Mouse (Mus musculus) kidney, adult 2 months (tissue): ENCODE results near the gene Eif2s3x. TPM values are rescaled to one million over a fixed set of nuclear protein-coding genes. Genes with fewer than 3 reads are reported as not detected.
"Not testable (repeated sequence)": the region's sequence is repeated elsewhere in the genome, so short reads cannot be mapped to it uniquely, and the experiment has no call there.

Experiments
- DNase-seq: peaks from one replicate; pipeline ENCODE4 v3.0.0; 2021
- H3K27ac ChIP-seq: fragments of 200-500 bp; 2 replicates; pipeline ENCODE4 v1.5.1; 2012; ENCODE audit warnings: low read depth, low read length, control low read depth, inconsistent platforms; ENCODE audit not compliant: insufficient read depth
- H3K27me3 ChIP-seq: fragments of 200-500 bp; replicated peaks from 2 replicates; pipeline ENCODE4 v1.6.1; 2012; ENCODE audit warnings: mild to moderate bottlenecking, moderate library complexity, low read length, inconsistent platforms; ENCODE audit not compliant: control insufficient read depth, insufficient read depth
- H3K36me3 ChIP-seq: fragments of 200-500 bp; 2 replicates; pipeline ENCODE4 v1.6.1; 2012; ENCODE audit warnings: mild to moderate bottlenecking, moderate library complexity, low read length, inconsistent platforms; ENCODE audit not compliant: control insufficient read depth, insufficient read depth
- H3K4me1 ChIP-seq: fragments of 200-500 bp; 2 replicates; pipeline ENCODE4 v1.6.1; 2011; ENCODE audit warnings: low read length; ENCODE audit not compliant: control insufficient read depth, insufficient read depth
- H3K4me3 ChIP-seq: fragments of 200-500 bp; 2 replicates; pipeline ENCODE4 v1.5.1; 2011; ENCODE audit warnings: mild to moderate bottlenecking, low read depth, low read length, control low read depth; ENCODE audit not compliant: insufficient read depth
- CTCF ChIP-seq: fragments of 200-500 bp; conservative IDR thresholded peaks from 2 replicates; pipeline ENCODE4 v1.5.1; 2011; ENCODE audit warnings: low read depth, mild to moderate bottlenecking, control low read depth, low read length, moderate library complexity, mixed read lengths; ENCODE audit not compliant: insufficient read depth, insufficient read length
- POLR2A ChIP-seq: fragments of 200-500 bp; IDR thresholded peaks from one replicate; pipeline ENCODE4 v1.6.1; 2011; ENCODE audit warnings: low read depth, low read length, control low read depth
- WGBS: fragments of 180-500 bp; shearing (Covaris S2); methylation state at CpG from one replicate; pipeline ENCODE4 v1.1.7; 2018; 5-methylcytosine and 5-hydroxymethylcytosine counted together
- polyA plus RNA-seq: library from polyadenylated mRNA; depleted of rRNA; stranded (reverse); fragments of >200 nt; gene quantifications from 2 replicates; pipeline ENCODE4 v1.2.3, GENCODE M21; 2012

The Eif2s3x gene
- polyA plus RNA-seq, 1 experiment = 71.7 TPM

GRCm38 (mm10) chrX:94212264-94212596 is 432 bp downstream of the Eif2s3x start:
- no peak for DNase-seq
- TF ChIP-seq CTCF (no peak), POLR2A (no peak)
- Histone ChIP-seq H3K27me3 (no peaks in the 10 kb centered on the region), H3K36me3 (no peaks in the 10 kb centered on the region), H3K4me3 (peak overlapping the region; percentile 100), H3K4me1 (no peaks in the 10 kb centered on the region), H3K27ac (no peak overlapping the region)
- WGBS = 0% methylated on average over 12 of the region's 12 CpGs

GRCm38 (mm10) chrX:94197789-94198188 is 14.9 kb downstream of the Eif2s3x start:
- no peak for DNase-seq
- H3K36me3 ChIP-seq = peaks cover 2% of the 10 kb centered on the region

GRCm38 (mm10) chrX:94193901-94194300 is 18.8 kb downstream of the Eif2s3x start:
- not testable (repeated sequence) for H3K36me3 ChIP-seq, H3K27ac ChIP-seq, H3K4me1 ChIP-seq, H3K4me3 ChIP-seq, H3K27me3 ChIP-seq
- peak; percentile 23 for DNase-seq
- 59% methylated on average over 4 of the region's 4 CpGs for WGBS
- 0 out of 2 replicates have a peak, but pooled peaks have one; percentile 12 for TF ChIP-seq CTCF

More at GRCm38 (mm10) chrX:94197789-94198188, 14.9 kb downstream of the Eif2s3x start:
- TF ChIP-seq CTCF (peak; percentile 39), POLR2A (no peak)
- Histone ChIP-seq H3K4me1 (no peaks in the 10 kb centered on the region), H3K4me3 (no peak overlapping the region), H3K27me3 (no peaks in the 10 kb centered on the region), H3K27ac (no peak overlapping the region)
- WGBS = 87% methylated on average over 5 of the region's 5 CpGs

GRCm38 (mm10) chrX:94185156-94185555 is 27.5 kb downstream of the Eif2s3x start:
- WGBS = 12% methylated on average over 1 of the region's 1 CpGs
- H3K27ac ChIP-seq = no peak overlapping the region
- H3K4me3 ChIP-seq = no peak overlapping the region
- peak; percentile 26; the same call in 1 of the 2 replicates for TF ChIP-seq CTCF
- TF ChIP-seq POLR2A = no peak
- no peaks in the 10 kb centered on the region for H3K36me3 ChIP-seq
- no peaks in the 10 kb centered on the region for H3K27me3 ChIP-seq
- peak; percentile 17 for DNase-seq
- no peaks in the 10 kb centered on the region for H3K4me1 ChIP-seq

GRCm38 (mm10) chrX:94183814-94184213 is 28.8 kb downstream of the Eif2s3x start:
- TF ChIP-seq CTCF = no peak
- WGBS = 20% methylated on average over 3 of the region's 3 CpGs
- no peak overlapping the region for H3K27ac ChIP-seq
- no peak for DNase-seq
- H3K27me3 ChIP-seq = no peaks in the 10 kb centered on the region
- H3K36me3 ChIP-seq = no peaks in the 10 kb centered on the region
- no peak overlapping the region for H3K4me3 ChIP-seq
- no peaks in the 10 kb centered on the region for H3K4me1 ChIP-seq

GRCm38 (mm10) chrX:94177715-94178340 is 34.8 kb downstream of the Eif2s3x start:
- Histone ChIP-seq H3K4me3 (peak overlapping the region; percentile 92), H3K27ac (peak overlapping the region; percentile 99), H3K4me1 (no peaks in the 10 kb centered on the region; the same call in 1 of the 2 replicates), H3K27me3 (no peaks in the 10 kb centered on the region), H3K36me3 (no peaks in the 10 kb centered on the region)
- WGBS = under 1% methylated on average over 49 of the region's 55 CpGs
- TF ChIP-seq CTCF (no peak), POLR2A (peak; percentile 30)
- DNase-seq = peak; percentile 92

GRCm38 (mm10) chrX:94169348-94169747 is 43.3 kb downstream of the Eif2s3x start:
- 83% methylated on average over 6 of the region's 6 CpGs for WGBS
- H3K36me3 ChIP-seq = no peaks in the 10 kb centered on the region
- no peaks in the 10 kb centered on the region for H3K4me1 ChIP-seq
- no peak overlapping the region for H3K27ac ChIP-seq
- no peak for DNase-seq
- H3K4me3 ChIP-seq = no peak overlapping the region
- no peak for TF ChIP-seq POLR2A
- TF ChIP-seq CTCF = no peak
- H3K27me3 ChIP-seq = no peaks in the 10 kb centered on the region

- WGBS = 51% methylated on average over 11 of the region's 11 CpGs
- TF ChIP-seq CTCF (no peak), POLR2A (no peak)
- no peak for DNase-seq
Measured at GRCm38 (mm10) chrX:94152251-94152830, 60.3 kb downstream of the Eif2s3x start.

More at GRCm38 (mm10) chrX:94152251-94152830, 60.3 kb downstream of the Eif2s3x start:
- H3K36me3 ChIP-seq = no peaks in the 10 kb centered on the region
- H3K27ac ChIP-seq = no peak overlapping the region
- H3K27me3 ChIP-seq = no peaks in the 10 kb centered on the region
- H3K4me1 ChIP-seq = no peaks in the 10 kb centered on the region
- H3K4me3 ChIP-seq = no peak overlapping the region
